Mouse (Mus musculus) liver, embryonic 16.5 days (tissue): ENCODE measurements around the gene Rhbdd1. TPM values are rescaled to one million over a fixed set of nuclear protein-coding genes. Genes with fewer than 3 reads are reported as not detected.

ENCODE experiments used
- ATAC-seq: fragments of 200-750 bp; cut with Nextera tagmentation; 2 replicates; pipeline ENCODE4 v1.8.0; 2017; ENCODE audit warnings: low read depth, mild to moderate bottlenecking, moderate number of reproducible peaks, moderate library complexity
- H3K27ac ChIP-seq: fragments of 300-500 bp; sonication (generic); 2 replicates; pipeline ENCODE4 v1.5.1; 2014; ENCODE audit warnings: mild to moderate bottlenecking, low read length
- H3K27me3 ChIP-seq: fragments of 300-500 bp; sonication (generic); 2 replicates; pipeline ENCODE4 v1.6.1; 2014; ENCODE audit warnings: low read depth, low read length, mixed read lengths; ENCODE audit not compliant: control insufficient read depth, insufficient read depth
- H3K36me3 ChIP-seq: fragments of 300-500 bp; sonication (generic); 2 replicates; pipeline ENCODE4 v1.6.1; 2014; ENCODE audit warnings: mild to moderate bottlenecking; ENCODE audit not compliant: control insufficient read depth, insufficient read depth
- H3K4me1 ChIP-seq: fragments of 300-500 bp; sonication (generic); 2 replicates; pipeline ENCODE4 v1.6.1; 2014; ENCODE audit warnings: low read depth, low read length, mixed read lengths; ENCODE audit not compliant: control insufficient read depth
- H3K4me2 ChIP-seq: fragments of 300-500 bp; sonication (generic); 2 replicates; pipeline ENCODE4 v1.6.1; 2014; ENCODE audit warnings: low read depth, low read length, mixed read lengths
- H3K4me3 ChIP-seq: fragments of 300-500 bp; sonication (generic); 2 replicates; pipeline ENCODE4 v1.5.1; 2014; ENCODE audit warnings: low read depth, mild to moderate bottlenecking, low read length
- H3K9ac ChIP-seq: fragments of 300-500 bp; sonication (generic); 2 replicates; pipeline ENCODE4 v1.6.1; 2014; ENCODE audit warnings: low read depth, low read length
- H3K9me3 ChIP-seq: fragments of 300-500 bp; sonication (generic); replicated peaks from 2 replicates; pipeline ENCODE4 v1.6.1; 2016; ENCODE audit warnings: low read length; ENCODE audit not compliant: control insufficient read depth
- WGBS: fragments of 180-500 bp; shearing (Covaris S2); extraction: QIAGEN DNeasy Blood & Tissue Kit; methylation state at CpG from one replicate; pipeline ENCODE4 v1.1.7; 2014; ENCODE audit not compliant: insufficient replicate concordance; 5-methylcytosine and 5-hydroxymethylcytosine counted together
- polyA plus RNA-seq: library from polyadenylated mRNA; unstranded; fragments of >200 nt; fragmentation: Nextera tagmentation; extraction: Ambion mirVana; gene quantifications from 2 replicates; pipeline ENCODE4 v1.2.1, GENCODE M21; 2015

Gene Rhbdd1
- polyA plus RNA-seq, 1 experiment from 2014 or later: 9.1 TPM

GRCm38 (mm10) chr1:82371636-82372428, 55.6 kb downstream of the Rhbdd1 start:
- ATAC-seq: no peak
- H3K36me3 ChIP-seq: no peaks in the 10 kb centered on the region
- no peak overlapping the region for H3K27ac ChIP-seq
- no peak overlapping the region for H3K9ac ChIP-seq
- WGBS: 64% methylated on average over 5 of the region's 5 CpGs
- H3K4me3 ChIP-seq: no peak overlapping the region
- no peaks in the 10 kb centered on the region for H3K9me3 ChIP-seq
- no peak overlapping the region for H3K4me2 ChIP-seq
- no peaks in the 10 kb centered on the region for H3K27me3 ChIP-seq
- H3K4me1 ChIP-seq: peaks cover 18% of the 10 kb centered on the region

GRCm38 (mm10) chr1:82373924-82374323, 57.7 kb downstream of the Rhbdd1 start:
- Histone ChIP-seq H3K27ac (peak overlapping the region; percentile 85), H3K4me2 (peak overlapping the region; percentile 38), H3K9ac (no peak overlapping the region), H3K36me3 (no peaks in the 10 kb centered on the region), H3K4me3 (no peak overlapping the region), H3K27me3 (no peaks in the 10 kb centered on the region), H3K4me1 (peaks cover 18% of the 10 kb centered on the region), H3K9me3 (no peaks in the 10 kb centered on the region)
- WGBS: 48% methylated on average over 8 of the region's 8 CpGs
- ATAC-seq: peak; percentile 97

GRCm38 (mm10) chr1:82374831-82375358, 58.6 kb downstream of the Rhbdd1 start:
- H3K27ac ChIP-seq: 0 out of 2 replicates have a peak overlapping the region, but pooled peaks have one; percentile 23
- ATAC-seq: no peak

GRCm38 (mm10) chr1:82375452-82375851, 59.2 kb downstream of the Rhbdd1 start:
- no peaks in the 10 kb centered on the region for H3K9me3 ChIP-seq
- H3K4me3 ChIP-seq: no peak overlapping the region
- H3K36me3 ChIP-seq: peaks cover 3% of the 10 kb centered on the region
- no peak for ATAC-seq
- WGBS: 71% methylated on average over 3 of the region's 3 CpGs
- no peak overlapping the region for H3K9ac ChIP-seq
- H3K27me3 ChIP-seq: no peaks in the 10 kb centered on the region
- H3K27ac ChIP-seq: no peak overlapping the region
- no peak overlapping the region for H3K4me2 ChIP-seq
- H3K4me1 ChIP-seq: peaks cover 18% of the 10 kb centered on the region

More at GRCm38 (mm10) chr1:82374831-82375358, 58.6 kb downstream of the Rhbdd1 start:
- peaks cover 18% of the 10 kb centered on the region for H3K4me1 ChIP-seq
- peaks cover 3% of the 10 kb centered on the region for H3K36me3 ChIP-seq
- no peak overlapping the region for H3K4me3 ChIP-seq
- no peak overlapping the region for H3K9ac ChIP-seq
- WGBS: 68% methylated on average over 4 of the region's 4 CpGs
- H3K4me2 ChIP-seq: no peak overlapping the region
- no peaks in the 10 kb centered on the region for H3K27me3 ChIP-seq
- no peaks in the 10 kb centered on the region for H3K9me3 ChIP-seq

GRCm38 (mm10) chr1:82381946-82382345, 65.7 kb downstream of the Rhbdd1 start:
- no peak overlapping the region for H3K27ac ChIP-seq
- H3K4me3 ChIP-seq: no peak overlapping the region
- WGBS: 78% methylated on average over 4 of the region's 4 CpGs
- no peaks in the 10 kb centered on the region for H3K4me1 ChIP-seq
- no peak overlapping the region for H3K9ac ChIP-seq
- H3K36me3 ChIP-seq: peaks cover 3% of the 10 kb centered on the region
- ATAC-seq: no peak
- no peaks in the 10 kb centered on the region for H3K9me3 ChIP-seq
- H3K27me3 ChIP-seq: no peaks in the 10 kb centered on the region
- no peak overlapping the region for H3K4me2 ChIP-seq

- no peaks in the 10 kb centered on the region for H3K9me3 ChIP-seq
- peaks cover 3% of the 10 kb centered on the region for H3K36me3 ChIP-seq
- no peak overlapping the region for H3K27ac ChIP-seq
- H3K9ac ChIP-seq: no peak overlapping the region
- WGBS: 69% methylated on average over 2 of the region's 2 CpGs
- H3K4me1 ChIP-seq: no peaks in the 10 kb centered on the region
- H3K4me3 ChIP-seq: no peak overlapping the region
- no peak for ATAC-seq
- no peak overlapping the region for H3K4me2 ChIP-seq
- no peaks in the 10 kb centered on the region for H3K27me3 ChIP-seq
Measured at GRCm38 (mm10) chr1:82384106-82384505, 67.9 kb downstream of the Rhbdd1 start.

- Histone ChIP-seq H3K4me2 (no peak overlapping the region), H3K4me1 (no peaks in the 10 kb centered on the region), H3K4me3 (no peak overlapping the region), H3K9me3 (no peaks in the 10 kb centered on the region), H3K36me3 (no peaks in the 10 kb centered on the region), H3K27ac (no peak overlapping the region), H3K9ac (no peak overlapping the region), H3K27me3 (no peaks in the 10 kb centered on the region)
- 58% methylated on average over 9 of the region's 9 CpGs for WGBS
- ATAC-seq: no peak
Measured at GRCm38 (mm10) chr1:82385054-82385453, 68.8 kb downstream of the Rhbdd1 start.

- no peaks in the 10 kb centered on the region for H3K4me1 ChIP-seq
- H3K27me3 ChIP-seq: no peaks in the 10 kb centered on the region
- ATAC-seq: no peak
- no peak overlapping the region for H3K27ac ChIP-seq
- H3K4me2 ChIP-seq: no peak overlapping the region
- H3K9me3 ChIP-seq: no peaks in the 10 kb centered on the region
- no peak overlapping the region for H3K4me3 ChIP-seq
- no peaks in the 10 kb centered on the region for H3K36me3 ChIP-seq
- H3K9ac ChIP-seq: no peak overlapping the region
- 70% methylated on average over 4 of the region's 4 CpGs for WGBS
Measured at GRCm38 (mm10) chr1:82385827-82386230, 69.6 kb downstream of the Rhbdd1 start.
